Mouse (Mus musculus): ENCODE data around the gene Parva.

The Parva gene

DNA sequence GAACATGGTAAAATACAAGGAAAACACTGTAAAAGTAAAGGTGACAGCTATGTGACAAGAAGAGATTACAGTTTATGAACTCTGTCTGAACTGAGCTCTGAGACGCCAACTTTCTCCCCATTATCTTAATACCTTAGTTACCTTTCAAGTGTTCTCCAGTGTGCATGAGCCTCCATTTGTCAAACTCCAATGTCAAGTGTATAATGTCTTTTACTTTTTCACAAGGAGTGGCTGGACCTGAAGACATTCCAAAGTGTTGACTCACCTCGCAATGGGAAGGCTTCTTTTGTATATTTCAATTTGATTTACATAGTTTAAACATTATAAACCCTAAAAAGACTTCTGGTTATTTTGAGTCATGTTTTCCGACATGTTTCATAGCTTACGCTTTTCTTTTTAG, 3.9 kb upstream of the Parva start:
- DNase-seq (ENCODE audit: low spot score in 2 of 2) = no peak

DNA sequence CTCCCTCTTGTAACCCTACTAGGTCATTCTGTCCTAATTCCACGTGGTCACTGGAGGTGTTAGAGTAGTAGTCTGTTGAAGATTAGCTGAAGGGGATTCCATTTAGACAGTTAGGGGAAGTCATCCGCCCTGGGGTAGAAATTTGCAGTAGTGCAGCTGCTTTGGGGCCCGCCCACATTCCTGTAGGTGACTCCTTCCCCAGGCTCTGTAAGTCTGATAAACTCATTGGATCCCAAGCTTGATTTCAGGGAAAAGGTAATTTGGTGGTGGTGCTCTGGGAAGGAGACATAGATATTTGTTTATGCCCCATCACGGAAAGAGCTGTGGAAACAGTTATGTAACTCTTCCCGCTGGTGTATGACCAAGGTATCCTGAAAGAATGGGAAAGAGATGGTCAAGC, 494 bp upstream of the Parva start:
- DNase-seq (ENCODE audit: low spot score in 2 of 2) = no peak

DNA sequence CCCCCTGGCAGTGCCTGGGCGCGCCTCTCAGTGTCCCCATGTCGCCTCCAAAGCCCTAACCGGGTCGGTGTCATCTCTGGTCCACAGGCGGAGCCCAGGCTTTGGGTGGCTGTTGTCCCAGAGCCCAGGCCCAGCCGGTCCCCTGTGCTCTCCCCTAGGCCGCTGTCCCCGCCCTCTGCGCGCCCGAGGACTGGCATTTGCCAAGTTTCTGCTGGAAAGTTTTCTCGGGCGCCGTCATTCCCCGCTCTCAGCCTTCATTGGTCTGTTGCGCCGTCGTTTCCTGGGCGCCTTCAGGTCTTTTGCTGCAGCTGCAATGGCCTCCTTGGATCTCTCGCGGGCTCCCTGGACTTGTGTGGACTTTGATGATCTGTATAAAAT, 842 bp downstream of the Parva start:
- no peak for DNase-seq (ENCODE audit: low spot score in 2 of 2)

DNA sequence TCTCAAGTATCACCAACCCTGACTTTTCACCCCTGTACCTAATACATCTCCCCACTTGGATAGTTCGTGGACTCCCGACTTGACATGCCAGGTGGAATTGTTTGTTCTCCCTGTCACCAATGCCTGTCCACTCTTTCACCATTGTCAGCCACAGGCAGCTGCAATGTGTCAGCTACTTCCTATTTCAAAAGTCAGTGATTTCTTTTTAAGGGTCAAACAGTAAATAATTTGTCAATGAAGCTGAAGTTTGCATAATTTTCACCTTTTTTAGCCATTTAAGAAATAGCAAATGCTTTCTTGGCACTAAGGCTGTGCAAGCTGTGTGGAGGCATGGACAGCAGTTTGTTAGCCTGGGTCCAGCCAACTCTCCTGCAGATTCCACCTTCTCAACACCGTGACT, 12.5 kb downstream of the Parva start:
- no peak for DNase-seq (ENCODE audit: low spot score in 2 of 2)

DNA sequence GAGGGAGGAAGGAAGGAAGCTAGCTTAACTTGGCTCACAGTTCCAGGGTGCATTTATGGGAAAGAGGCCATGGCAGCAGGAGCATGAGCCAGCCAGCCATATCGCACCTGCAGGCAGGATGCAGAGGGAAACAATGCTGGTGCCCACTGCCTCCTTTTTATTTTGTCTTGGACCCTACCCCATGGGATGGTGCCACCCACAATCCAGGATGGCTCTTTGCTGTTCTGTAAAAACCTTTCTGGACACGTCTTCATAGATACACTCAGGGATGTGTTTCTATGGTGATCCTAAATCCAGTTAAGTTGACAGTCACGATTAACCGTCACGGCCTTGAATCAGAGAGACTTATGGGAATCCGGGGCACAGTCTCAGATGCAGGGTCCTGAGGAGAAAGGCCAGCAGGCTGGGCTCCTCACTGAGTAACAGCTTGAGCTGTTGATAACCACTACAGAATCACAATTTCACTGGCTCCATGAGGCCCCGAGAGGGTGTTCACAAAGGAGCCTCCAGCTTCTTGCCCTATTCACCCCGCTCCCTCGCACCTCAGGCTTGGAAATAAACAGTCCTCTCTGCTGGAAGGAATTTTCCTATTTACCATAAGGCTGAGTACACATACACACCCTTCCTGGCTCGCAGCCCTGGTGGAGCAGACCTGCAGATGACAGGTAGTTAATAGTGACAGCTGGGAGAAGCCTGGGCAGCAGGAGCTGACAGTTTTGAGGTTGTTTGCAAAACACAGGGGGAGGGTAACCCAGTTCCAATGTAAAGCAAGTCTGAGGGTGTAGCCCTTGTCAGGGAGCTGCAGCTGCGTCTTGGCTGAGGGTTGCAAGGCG, 17.1 kb downstream of the Parva start:
- DNase-seq (ENCODE audit: low spot score in 2 of 2) = no peak

DNA sequence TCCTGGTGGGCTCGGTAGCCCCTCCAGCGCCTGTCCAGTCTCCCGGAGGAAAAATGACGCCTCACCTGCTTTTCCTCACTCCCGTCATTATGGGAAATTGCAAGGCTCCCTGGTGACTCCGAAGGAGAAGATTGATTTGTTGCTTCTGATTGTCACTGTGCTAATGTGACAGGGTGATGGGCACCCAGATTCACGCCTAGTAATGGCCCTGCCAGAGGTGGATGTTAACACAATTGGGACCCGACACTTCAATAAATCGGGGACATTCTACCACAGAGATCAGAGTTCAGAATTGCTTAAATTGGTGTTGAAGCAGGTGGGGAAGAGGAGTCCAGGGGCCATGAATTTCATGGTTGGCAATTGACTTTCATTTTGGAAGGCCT, 17.7 kb downstream of the Parva start:
- DNase-seq (ENCODE audit: low spot score in 2 of 2) = no peak

DNA sequence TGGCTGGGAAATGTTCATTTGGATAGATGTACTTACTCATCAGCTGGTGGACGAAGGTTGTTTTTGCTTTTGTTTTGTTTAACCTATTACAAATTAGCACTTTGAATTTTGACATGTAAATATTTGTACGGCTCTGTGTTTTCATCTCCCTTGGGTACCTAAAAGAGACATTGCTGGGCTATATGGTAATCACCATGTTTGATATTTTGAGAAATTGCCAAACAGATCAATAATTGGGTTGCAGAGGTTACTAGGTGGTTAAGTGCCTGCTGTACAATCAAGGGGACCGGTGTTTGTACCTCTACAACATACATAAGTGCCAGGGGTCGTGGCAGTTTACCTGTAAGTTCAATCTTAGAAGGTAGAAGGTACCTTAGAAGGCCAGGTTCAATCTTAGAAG, 19.2 kb downstream of the Parva start:
- no peak for DNase-seq (ENCODE audit: low spot score in 2 of 2)

DNA sequence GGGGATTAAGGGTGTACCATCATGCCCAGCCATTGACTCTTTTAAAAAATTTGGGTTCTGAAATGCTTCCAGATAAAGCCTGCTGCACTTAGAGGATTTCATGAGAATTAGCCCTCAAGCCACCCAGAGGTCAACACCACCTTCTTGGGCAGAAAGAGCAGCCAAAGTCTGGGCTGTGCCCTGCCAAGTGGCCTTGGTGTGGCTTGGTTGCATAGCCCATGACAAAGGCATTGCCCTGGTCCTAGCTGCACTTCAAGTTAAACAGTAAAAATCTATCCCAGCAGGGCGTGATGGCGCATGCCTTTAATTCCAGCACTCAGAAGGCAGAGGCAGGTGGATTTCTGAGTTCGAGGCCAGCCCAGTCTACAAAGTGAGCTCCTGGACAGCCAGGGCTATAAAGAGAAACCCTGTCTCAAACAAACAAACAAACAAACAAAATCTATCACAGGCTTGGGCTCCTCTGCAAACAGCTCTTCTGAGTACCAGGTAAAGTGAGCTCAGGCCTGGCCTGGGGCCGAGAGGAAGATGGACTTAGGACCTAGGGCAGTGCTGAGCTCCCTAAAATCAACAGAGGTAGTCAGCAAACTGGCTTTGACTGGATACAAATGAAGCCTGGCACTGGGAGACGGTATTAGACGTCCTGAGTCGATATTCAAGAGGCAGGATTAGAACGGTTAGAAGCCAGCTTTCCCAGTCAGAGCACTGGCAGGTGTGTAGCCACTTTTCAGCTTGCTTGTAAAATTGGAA, 22.8 kb downstream of the Parva start:
- no peak for DNase-seq (ENCODE audit: low spot score in 2 of 2)

DNA sequence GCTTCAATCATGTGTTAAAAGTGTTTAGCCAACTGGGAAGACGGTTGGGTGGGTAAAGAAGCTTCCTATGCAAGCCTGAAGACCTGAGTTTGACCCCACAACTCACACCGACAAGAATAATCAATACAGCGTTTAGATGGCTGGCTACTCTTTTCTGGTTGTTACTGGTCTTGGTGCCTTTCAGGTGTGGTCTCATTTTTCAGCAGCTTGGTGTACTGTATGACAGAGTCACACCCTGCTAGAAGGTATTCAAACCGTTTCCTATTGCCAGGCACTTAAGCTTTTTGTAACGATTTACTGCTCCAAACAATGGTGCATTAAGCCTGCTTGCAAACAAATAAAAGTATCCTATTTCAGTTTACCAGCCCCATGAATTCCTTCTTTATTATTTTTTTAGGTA, 25.2 kb downstream of the Parva start:
- no peak for DNase-seq (ENCODE audit: low spot score in 2 of 2)

DNA sequence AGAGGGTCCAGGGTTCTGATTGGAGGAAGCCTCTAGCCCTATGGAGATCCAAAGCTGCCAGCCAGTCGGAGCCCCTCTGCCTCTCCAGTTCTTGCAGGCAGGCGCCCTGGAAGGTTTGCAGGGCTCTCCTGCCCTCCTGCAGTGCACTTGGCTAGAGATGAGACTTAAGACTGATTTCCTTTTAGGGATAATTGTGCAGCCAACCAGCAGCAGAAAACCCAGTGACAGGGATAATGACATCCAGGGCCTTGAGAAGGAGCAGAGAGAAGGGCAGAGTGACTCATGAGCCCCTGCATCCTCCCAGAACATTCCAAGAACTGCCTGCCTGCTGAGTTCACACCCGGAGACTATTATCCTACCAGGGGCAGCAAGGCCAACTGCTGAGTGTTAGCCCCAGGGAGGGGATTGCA, 26.5 kb downstream of the Parva start:
- DNase-seq (ENCODE audit: low spot score in 2 of 2) = no peak

DNA sequence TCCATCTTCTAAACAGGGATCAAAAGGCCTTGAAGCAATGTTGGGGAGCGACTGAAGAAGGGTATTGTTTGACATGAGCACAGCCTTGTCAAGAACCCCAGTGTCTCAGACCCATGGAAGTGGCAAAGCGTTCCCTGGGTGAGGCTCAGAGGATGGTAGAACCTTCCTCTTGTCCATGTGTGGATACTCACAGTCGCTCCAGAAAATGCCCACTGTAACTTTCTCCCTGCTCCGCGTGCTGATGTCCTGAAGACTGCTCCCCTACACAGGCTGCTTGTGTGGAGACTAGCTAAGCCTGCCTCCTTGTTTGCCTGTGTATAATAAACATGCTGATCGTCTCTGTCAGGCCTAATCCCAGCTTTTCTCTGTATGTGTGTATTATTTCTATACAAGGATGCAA, 27.1 kb downstream of the Parva start:
- DNase-seq (ENCODE audit: low spot score in 2 of 2) = no peak

DNA sequence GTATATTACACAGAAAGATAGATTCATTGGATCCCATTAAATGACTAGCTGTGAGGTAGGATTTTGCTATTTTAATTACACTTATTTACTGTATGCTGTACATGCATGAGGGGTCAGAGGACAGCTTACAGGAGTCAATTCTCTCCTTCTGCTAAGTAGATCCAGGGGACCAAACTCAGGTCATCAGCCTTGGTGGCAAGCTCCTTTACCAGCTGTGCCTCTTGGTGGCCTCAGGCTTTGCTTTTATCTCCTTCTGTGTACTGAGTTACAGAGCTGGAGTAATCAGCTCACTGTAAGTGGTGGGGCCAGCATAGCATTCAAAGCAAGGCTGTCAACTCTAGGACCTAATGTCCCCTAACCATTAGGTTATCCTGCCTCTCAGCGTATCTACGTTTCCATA, 27.6 kb downstream of the Parva start:
- DNase-seq (ENCODE audit: low spot score in 2 of 2) = no peak

DNA sequence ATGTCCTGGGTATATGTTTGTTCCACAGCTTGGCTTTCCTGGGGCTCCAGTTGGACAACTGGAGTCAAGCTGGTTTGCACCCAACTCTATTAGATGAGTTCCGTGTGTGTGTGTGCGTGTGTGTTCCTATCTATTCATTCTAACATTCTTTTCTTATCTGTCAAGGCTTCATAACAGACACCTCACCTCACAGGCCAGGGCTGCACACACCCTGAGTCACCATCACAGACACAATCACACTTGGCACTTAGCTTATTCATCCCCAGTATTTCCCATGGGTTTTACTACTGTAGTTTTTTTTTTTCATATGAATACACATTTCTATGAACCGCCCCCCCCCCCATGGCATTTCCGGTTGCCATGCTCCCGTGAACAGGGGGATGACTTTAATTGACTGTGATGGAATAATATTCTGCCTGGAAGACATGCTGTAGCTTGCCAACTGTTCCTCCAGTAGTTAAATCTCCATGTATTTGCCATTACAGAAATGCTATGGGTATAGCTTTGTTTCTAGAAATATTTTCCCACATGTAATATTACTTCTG, 28.3 kb downstream of the Parva start:
- DNase-seq (ENCODE audit: low spot score in 2 of 2) = no peak

DNA sequence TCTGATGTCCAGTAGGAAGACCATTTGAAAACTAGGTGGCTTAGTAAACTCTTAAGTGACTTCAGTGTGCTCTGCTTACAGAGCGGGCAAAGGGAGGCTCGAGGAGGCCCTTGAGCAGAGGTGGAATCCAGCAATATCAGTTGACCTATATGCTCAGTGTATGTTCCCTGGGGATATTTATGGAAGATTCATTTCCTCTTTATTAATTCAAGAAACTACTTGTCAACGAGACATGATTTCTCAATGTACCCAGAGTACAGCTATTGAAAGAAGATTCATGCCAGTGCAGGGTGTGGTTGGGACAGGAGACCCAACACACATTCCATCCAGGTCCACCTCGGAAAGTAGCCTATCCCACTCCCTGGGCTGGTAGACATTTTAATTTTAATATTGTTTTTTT, 30.1 kb downstream of the Parva start:
- no peak for DNase-seq (ENCODE audit: low spot score in 2 of 2)

DNA sequence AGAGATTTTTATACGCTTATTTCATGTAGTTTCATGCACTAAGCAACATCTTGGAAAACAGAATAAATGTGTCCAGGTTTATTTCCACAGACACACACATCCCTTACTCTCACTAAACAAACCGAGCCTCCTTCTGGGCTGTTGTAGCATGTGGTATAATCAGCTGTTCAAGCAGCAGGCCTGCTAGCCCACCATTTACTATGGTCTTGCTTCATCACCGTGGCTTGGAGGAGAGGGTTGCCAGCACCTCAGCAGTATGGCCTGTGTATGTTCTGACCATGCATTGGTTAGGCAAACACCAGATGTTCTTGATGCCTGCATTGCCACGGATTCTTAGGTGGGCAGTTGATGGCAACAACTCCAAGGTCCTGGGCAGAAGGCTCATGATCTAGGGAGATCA, 30.6 kb downstream of the Parva start:
- no peak for DNase-seq (ENCODE audit: low spot score in 2 of 2)

DNA sequence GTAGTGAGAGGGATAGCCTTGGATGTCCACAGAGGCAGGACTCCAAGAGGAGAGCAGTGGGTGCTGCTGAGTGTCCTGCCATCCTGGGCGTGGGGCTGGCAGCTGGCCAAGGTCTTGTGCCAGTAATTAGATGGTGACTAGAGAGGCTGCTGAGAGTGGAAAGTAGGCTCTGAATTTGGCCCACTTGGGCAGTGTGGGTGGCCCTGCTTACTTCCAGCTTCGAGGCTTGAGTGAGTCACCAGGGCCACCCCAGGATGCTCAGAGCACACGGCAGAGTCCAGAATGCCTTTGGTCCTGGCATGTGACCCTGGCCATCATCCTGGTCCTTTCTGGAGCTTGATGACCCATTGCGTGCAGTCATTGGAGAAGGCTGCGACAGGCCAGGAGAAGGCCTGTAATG, 31.1 kb downstream of the Parva start:
- no peak for DNase-seq (ENCODE audit: low spot score in 2 of 2)

DNA sequence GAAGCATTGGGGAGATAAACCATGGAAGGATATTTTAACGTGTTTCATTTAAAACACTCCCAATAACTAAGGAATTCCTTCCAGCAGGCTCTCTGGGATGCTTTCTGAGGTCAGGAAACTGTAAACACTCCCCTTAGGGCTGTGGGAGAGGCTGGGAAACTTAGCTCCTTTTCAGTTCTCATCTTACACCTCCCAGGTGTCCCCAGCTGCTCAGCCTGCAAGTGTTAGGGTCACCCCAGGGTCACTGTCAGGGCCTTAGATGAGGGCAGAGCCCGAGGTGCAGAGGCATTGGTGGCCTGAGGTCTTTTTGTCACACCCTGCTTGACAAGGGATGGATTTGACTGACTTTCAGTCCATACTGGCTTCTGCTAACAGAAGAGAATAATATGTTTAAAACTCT, 35.8 kb downstream of the Parva start:
- no peak for DNase-seq (ENCODE audit: low spot score in 2 of 2)

DNA sequence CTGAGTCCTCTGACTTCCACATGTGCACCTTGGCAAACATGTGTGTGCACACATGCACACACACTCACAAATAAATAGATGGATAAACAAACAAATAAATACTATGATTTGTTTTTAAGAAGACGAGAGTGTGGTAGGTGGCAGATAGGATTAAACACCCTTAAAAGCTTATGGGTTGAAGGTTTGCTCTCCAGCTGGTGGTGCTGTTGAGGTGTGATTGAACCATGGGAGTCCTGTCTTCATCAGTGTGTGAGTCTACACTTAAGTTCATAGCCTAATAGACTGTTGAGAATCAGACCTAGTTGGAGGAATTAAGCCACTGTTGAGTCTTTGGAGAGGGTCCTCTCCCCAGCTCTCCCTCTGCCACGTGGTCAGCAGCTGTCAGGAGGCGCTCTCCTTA, 38.6 kb downstream of the Parva start:
- no peak for DNase-seq (ENCODE audit: low spot score in 2 of 2)

DNA sequence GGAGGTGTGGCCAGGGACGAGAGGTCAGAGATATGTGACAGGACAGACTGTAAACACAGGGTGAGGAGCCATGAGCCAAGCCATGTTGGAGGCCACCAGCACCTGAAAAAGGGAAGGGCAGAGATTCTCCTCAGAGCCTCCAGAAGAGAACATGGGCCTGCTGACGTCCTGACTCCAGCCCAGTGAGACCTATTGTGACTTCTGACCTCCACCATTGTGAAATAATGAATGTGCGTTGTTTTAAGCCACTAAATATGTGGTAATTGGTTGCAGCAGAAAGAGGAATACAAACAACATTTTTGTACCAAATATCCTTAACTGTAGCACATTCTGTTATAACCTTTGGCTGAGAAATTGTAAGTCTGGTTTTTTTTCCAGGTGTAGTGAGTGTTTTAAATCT, 39.5 kb downstream of the Parva start:
- no peak for DNase-seq (ENCODE audit: low spot score in 2 of 2)

DNA sequence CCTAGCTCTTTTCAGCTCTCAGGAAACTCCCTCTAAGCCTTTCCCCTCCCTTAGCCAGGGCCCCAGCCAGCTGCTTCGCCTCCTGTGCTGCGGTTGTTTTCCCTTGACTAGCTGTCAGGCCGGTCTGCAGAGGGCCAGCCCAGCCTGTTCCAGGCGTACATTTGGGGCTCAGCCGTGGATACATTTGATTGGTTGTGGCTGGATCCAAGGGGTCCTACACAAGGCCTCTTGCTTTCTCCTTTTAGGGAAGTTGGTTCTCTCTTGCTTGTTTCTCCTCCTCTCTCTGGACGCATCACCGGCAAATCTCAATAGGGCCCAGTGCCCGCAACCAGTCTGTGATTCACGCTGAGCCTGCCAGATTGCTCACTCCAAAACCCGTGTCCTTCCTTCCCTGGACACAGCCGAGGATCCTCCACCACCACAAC, 40.4 kb downstream of the Parva start:
- no peak for DNase-seq (ENCODE audit: low spot score in 2 of 2)

DNA sequence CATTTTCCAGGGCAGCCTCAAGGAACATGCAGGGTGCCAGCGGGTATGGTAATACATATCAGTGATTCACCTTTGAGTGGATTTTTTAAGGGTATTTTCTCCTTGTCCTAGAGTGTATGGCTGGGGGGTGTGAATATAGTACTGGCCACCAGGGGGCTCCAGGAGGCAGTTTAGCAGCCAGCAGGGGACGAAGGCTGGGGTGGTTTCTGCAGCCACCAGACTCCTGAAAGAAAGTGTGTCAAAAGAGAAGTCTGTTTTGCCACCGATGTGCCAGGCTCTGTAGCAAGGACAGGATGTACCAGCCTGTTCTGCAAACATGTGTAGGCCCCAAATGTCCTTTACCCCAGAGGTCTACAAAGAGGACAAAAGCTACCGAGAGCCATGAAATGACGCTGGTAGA, 42.5 kb downstream of the Parva start:
- DNase-seq (ENCODE audit: low spot score in 2 of 2) = peak in 1 of 2 experiments; percentile 14

DNA sequence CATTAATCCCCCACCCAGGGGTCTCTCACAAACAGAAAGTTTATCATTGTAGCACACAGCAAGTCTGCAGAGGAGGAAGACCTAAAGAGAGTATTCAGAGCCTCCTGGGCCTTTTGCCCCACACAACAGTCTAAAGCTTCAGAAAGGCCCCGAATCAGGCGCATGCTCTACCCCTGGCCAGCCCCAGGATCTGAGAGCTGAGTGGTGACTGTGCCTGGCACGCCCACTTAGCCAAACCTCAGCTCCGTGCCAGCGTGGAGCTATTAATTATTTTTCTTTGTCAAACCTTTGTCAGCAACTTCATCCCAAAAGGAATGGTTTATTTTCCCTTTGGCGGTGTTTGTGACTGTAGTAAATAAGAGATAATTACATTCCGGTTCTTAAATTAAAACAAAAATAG, 44.0 kb downstream of the Parva start:
- no peak for DNase-seq (ENCODE audit: low spot score in 2 of 2)

DNA sequence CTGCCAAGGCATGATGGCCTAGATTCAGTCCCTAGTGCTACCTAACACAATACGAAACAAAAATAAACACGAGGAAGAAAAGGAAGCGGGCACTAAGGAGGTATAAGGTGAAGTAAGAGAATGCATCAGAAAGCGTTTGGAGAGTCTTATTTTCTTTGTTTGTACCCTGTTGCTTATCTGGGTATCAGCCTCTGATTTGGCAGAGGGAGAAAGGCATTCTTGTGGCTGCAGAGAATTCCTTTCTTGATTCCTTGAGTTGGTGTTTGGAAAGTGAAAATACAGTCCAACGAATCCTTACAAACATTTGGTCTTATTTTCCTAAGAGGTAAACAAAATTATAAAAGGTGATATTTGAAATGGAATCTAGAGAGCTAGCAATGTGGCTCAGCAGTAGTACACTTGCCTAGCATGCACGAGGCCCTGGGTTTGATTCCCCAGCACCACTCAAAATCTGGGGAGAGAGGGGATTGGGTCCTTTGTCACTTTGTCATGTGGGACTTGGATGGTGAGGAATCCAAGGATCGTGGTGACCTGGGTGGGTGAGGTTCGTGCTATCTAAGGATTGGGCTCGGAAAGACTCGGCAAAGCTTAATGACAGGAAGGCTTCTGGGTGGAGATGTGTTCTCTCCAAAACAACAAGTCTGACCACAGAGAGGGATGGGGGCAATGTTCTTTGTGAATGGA, 44.9 kb downstream of the Parva start:
- no peak for DNase-seq (ENCODE audit: low spot score in 2 of 2)

Measured in natural killer cell, adult 2 months (primary cell).